Mouse (Mus musculus) stomach, embryonic 14.5 days (tissue): ENCODE results near the gene Igsf21. TPM values are rescaled to one million over a fixed set of nuclear protein-coding genes. Genes with fewer than 3 reads are reported as not detected.

Source experiments
- ATAC-seq: fragments of 200-750 bp; cut with Nextera tagmentation; 2 replicates; pipeline ENCODE4 v1.8.0; 2017; ENCODE audit warnings: low read depth, moderate TSS enrichment; ENCODE audit not compliant: insufficient number of reproducible peaks, insufficient read depth, low FRiP score
- H3K27ac ChIP-seq: fragments of 300-500 bp; sonication (generic); 2 replicates; pipeline ENCODE4 v1.5.1; 2014; ENCODE audit warnings: mild to moderate bottlenecking, low read length, moderate library complexity, mixed read lengths
- H3K27me3 ChIP-seq: fragments of 300-500 bp; sonication (generic); 2 replicates; pipeline ENCODE4 v1.6.1; 2014; ENCODE audit warnings: low read length, control low read depth, mixed read lengths; ENCODE audit not compliant: control insufficient read depth, insufficient read depth
- H3K36me3 ChIP-seq: fragments of 300-500 bp; sonication (generic); 2 replicates; pipeline ENCODE4 v1.6.1; 2014; ENCODE audit warnings: mild to moderate bottlenecking, control low read depth, low read length, moderate library complexity, mixed read lengths; ENCODE audit not compliant: control insufficient read depth, insufficient read depth
- H3K4me1 ChIP-seq: fragments of 300-500 bp; sonication (generic); 2 replicates; pipeline ENCODE4 v1.6.1; 2014; ENCODE audit warnings: low read length, control low read depth, mixed read lengths; ENCODE audit not compliant: control insufficient read depth, insufficient read depth
- H3K4me2 ChIP-seq: fragments of 300-500 bp; sonication (generic); replicated peaks from 2 replicates; pipeline ENCODE4 v1.6.1; 2014; ENCODE audit warnings: low read depth, low read length, control low read depth
- H3K4me3 ChIP-seq: fragments of 300-500 bp; sonication (generic); 2 replicates; pipeline ENCODE4 v1.5.1; 2014; ENCODE audit warnings: low read depth, low read length, control low read depth
- H3K9ac ChIP-seq: fragments of 300-500 bp; sonication (generic); replicated peaks from 2 replicates; pipeline ENCODE4 v1.6.1; 2014; ENCODE audit warnings: low read depth, mild to moderate bottlenecking, control low read depth, low read length, moderate library complexity, mixed read lengths
- H3K9me3 ChIP-seq: fragments of 300-500 bp; sonication (generic); 2 replicates; pipeline ENCODE4 v1.6.1; 2016; ENCODE audit warnings: low read depth, low read length, control low read depth; ENCODE audit not compliant: control insufficient read depth
- WGBS: fragments of 180-500 bp; shearing (Covaris S2); extraction: QIAGEN DNeasy Blood & Tissue Kit; methylation state at CpG from one replicate; pipeline ENCODE4 v1.1.7; 2014; 5-methylcytosine and 5-hydroxymethylcytosine counted together
- polyA plus RNA-seq: library from polyadenylated mRNA; unstranded; fragments of >200 nt; fragmentation: Nextera tagmentation; extraction: Ambion mirVana; gene quantifications from 2 replicates; pipeline ENCODE4 v1.2.1, GENCODE M21; 2014

The Igsf21 gene
- polyA plus RNA-seq, 1 experiment from 2014 or later, result 1.2 TPM

DNA sequence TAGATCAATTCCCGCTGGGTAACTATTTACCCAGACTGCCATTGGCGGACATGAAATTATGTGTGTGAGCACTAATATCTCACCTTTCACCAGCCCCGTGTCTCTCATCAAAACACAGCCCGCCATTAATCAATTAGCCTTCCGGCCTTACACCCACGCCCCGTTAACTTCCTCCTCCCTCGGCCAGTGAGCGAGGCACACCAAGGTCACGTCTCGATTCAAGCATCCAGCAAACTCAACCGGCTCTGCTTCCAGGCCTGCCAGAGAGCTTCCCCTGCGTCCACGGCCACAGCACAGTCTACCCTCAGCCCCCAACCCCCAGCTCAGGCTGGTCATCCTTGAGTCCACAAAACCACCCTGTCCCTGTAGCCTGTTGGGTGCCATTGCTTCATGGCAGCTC lies 32.2 kb downstream of the Igsf21 start:
- H3K27me3 ChIP-seq, result no peaks in the 10 kb centered on the region
- no peak for ATAC-seq
- H3K9ac ChIP-seq, result no peak overlapping the region
- H3K4me1 ChIP-seq, result 0 out of 2 replicates have a peak, but pooled peaks cover 3% of the 10 kb centered on the region
- WGBS, result 13% methylated on average over 14 of the region's 14 CpGs
- no peaks in the 10 kb centered on the region for H3K9me3 ChIP-seq
- H3K27ac ChIP-seq, result no peak overlapping the region
- no peaks in the 10 kb centered on the region for H3K36me3 ChIP-seq
- H3K4me2 ChIP-seq, result no peak overlapping the region
- H3K4me3 ChIP-seq, result no peak overlapping the region

DNA sequence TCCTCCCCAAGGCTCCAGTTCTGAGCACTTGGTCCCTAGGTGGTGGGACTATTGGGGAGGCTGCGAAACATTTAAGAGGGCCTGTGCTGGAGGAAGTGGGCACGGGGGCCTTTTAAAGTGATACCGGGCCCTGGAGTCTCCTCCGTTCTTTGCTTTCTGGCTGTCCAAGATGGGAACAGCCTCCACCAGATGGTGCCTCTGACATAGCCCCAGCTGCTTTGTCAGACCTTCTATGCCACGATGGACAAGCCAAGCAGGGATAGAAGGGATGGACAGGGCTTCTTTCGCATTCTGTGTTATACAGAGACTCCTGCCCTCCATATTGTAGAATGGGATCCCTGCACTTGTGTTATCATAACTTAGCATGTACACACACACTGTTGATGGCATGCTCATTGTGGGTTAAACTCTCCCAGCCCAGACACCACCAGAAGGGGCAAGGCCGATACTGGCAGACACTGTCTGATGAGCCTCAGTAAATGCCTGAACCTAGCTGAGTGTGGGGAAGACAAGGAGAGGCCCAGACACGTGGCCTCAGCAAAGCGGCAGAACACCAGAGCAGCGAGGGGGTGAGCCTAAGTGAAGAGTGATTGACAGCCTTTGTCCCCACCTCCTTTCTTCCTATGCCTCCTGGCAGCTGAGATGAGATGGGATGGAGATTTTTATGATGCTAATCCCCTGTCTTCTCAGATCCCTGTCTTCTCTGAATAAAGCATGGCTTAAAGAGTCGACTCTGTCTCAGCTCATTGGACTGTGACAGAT lies 36.3 kb downstream of the Igsf21 start:
- no peaks in the 10 kb centered on the region for H3K27me3 ChIP-seq
- no peak overlapping the region for H3K9ac ChIP-seq
- no peak overlapping the region for H3K4me2 ChIP-seq

DNA sequence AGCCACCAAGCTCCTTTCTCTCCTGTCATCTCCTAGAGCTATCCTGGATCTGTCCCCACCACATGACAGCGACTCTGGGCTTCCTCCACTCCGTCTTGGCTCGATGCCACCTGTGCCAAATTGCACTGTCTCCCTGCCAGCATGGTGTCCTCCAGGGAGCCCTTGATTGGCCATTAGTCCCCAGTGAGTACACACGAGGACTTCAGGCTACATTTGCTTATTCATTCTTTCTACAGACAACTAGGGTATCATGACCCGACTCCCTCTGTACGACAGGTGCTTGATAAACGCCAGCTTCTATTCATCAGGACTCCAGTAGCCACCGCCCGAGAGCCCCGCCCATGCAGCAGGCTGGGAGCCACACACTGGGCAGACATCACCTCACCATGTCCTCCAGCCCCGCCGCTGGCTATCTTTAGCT lies 40.8 kb downstream of the Igsf21 start:
- no peak for ATAC-seq
- Histone ChIP-seq H3K27ac (no peak overlapping the region), H3K36me3 (no peaks in the 10 kb centered on the region), H3K9me3 (no peaks in the 10 kb centered on the region), H3K4me3 (no peak overlapping the region), H3K4me1 (no peaks in the 10 kb centered on the region), H3K27me3 (no peaks in the 10 kb centered on the region), H3K4me2 (no peak overlapping the region), H3K9ac (no peak overlapping the region)
- WGBS, result 49% methylated on average over 12 of the region's 12 CpGs

More for the DNA sequence above, 36.3 kb downstream of the Igsf21 start:
- no peak overlapping the region for H3K4me3 ChIP-seq
- 75% methylated on average over 11 of the region's 11 CpGs for WGBS
- no peaks in the 10 kb centered on the region for H3K9me3 ChIP-seq
- no peak overlapping the region for H3K27ac ChIP-seq
- no peak for ATAC-seq
- H3K36me3 ChIP-seq, result no peaks in the 10 kb centered on the region
- H3K4me1 ChIP-seq, result no peaks in the 10 kb centered on the region

DNA sequence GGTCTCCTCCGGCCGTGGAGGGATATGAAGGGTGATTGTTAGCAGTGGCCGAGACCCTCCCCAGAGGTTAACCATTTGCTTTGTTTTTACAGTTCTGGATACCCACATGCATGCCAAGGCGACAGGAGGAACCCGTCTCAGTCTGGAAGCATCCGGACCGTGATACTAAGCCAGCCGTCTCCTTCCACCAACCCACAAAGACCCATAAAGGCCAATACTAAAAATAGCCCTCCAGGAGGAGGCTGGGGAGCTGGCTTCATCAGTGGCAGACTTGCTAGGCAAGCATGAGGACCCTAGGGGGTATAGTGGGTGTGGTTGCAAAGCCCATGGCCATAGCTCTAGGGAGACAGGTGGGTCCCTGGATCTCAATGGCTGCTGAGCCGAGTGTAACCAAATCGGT lies 41.8 kb downstream of the Igsf21 start:
- WGBS, result 75% methylated on average over 10 of the region's 10 CpGs
- Histone ChIP-seq H3K9ac (no peak overlapping the region), H3K4me1 (no peaks in the 10 kb centered on the region), H3K4me3 (no peak overlapping the region), H3K27me3 (no peaks in the 10 kb centered on the region), H3K9me3 (no peaks in the 10 kb centered on the region), H3K36me3 (no peaks in the 10 kb centered on the region), H3K4me2 (no peak overlapping the region), H3K27ac (no peak overlapping the region)
- ATAC-seq, result no peak

DNA sequence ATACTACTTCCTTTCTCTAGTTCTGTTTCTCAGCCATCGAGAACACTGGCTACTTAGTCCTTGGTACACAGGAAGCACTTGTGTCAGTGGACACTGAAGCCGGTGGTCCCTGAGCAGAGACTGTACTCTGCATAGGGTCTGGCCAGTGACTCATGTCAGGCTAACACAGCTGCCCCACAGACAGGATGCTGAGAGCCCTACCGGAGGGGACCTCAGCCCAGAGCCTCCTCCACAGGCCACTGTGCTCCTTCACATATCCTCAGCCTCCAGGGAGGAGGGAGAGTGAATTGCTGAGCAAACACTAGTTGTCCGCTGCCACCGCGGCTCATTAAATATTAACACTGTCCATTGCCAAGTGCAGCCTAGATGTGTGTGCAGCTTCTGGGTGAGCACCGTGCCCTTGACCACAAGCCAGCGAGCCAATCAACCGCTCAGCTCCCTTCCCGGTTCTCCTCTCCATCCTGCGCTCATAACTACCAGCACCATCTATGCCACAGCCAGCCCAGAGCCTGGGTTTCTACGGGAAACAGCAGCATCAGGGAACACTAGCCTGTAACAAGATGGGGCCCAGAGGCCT lies 42.8 kb downstream of the Igsf21 start:
- Histone ChIP-seq H3K4me1 (no peaks in the 10 kb centered on the region), H3K27me3 (no peaks in the 10 kb centered on the region), H3K9me3 (no peaks in the 10 kb centered on the region), H3K4me3 (no peak overlapping the region), H3K27ac (no peak overlapping the region), H3K9ac (no peak overlapping the region), H3K36me3 (no peaks in the 10 kb centered on the region), H3K4me2 (no peak overlapping the region)
- WGBS, result 68% methylated on average over 12 of the region's 12 CpGs
- no peak for ATAC-seq

DNA sequence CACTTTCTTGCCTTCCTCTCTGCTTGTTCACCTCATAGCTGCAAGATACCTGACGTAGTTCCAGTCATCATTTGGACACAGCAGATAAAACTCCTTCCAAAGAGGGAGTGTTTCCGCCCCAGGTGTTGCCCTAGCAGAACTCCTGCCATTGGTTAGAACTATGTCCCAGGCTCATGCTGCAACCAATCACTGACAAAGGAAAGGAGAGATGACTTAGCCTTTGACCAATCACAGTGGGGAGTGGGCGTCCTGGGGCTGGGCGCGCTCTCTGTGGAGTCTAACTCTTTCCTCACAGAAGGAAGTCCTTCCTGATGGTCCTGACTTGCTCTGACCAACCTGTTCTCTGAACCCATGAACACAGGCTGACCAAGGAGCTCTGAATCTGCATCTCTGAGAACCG lies 44.4 kb downstream of the Igsf21 start:
- Histone ChIP-seq H3K4me3 (no peak overlapping the region), H3K36me3 (no peaks in the 10 kb centered on the region), H3K27me3 (no peaks in the 10 kb centered on the region), H3K27ac (no peak overlapping the region), H3K4me2 (no peak overlapping the region), H3K9me3 (no peaks in the 10 kb centered on the region), H3K4me1 (no peaks in the 10 kb centered on the region), H3K9ac (no peak overlapping the region)
- no peak for ATAC-seq
- WGBS, result 33% methylated on average over 6 of the region's 6 CpGs

DNA sequence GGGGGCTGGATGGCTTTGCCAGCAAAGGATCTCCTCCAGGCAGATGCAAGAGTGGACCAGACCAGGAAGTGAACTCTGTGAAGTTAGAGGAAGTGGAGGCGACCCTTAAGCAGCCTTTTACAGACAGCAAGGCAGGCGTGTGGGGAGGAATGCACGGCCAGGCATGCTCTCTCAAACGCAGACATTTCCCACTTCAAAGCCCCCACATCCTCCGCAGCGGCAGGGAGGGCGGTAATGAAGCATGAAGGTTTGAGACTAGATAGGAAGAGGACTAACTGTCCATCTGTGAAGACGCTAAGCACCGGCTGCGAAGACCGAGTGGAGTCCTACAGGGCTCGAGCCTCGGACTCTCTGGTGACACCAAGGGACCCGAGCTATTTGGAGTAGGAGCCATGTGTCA lies 46.3 kb downstream of the Igsf21 start:
- WGBS, result 67% methylated on average over 14 of the region's 14 CpGs
- ATAC-seq, result no peak

DNA sequence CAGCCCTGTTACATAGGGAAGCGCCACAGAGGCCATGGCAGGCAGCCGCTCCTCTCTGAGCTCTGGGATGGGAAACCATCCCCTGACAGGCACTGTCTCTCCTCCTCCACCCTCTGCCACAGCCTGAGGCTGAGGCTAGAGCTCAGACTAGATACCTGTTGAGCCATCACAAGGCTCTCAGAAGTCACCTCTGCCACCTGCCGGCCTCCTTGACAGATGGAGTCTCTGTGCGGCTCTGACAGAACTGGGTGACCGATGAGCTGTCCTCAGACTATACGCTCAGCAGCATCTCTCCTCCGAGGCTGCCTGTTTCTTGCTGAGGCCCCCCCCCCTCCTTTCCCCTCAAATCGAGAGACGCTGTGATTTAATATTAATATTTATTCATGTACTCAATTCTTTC lies 49.9 kb downstream of the Igsf21 start:
- H3K9me3 ChIP-seq, result no peaks in the 10 kb centered on the region
- no peak overlapping the region for H3K27ac ChIP-seq
- H3K27me3 ChIP-seq, result no peaks in the 10 kb centered on the region
- H3K4me1 ChIP-seq, result no peaks in the 10 kb centered on the region
- WGBS, result 45% methylated on average over 9 of the region's 9 CpGs
- no peak overlapping the region for H3K4me2 ChIP-seq
- no peak overlapping the region for H3K4me3 ChIP-seq
- H3K36me3 ChIP-seq, result no peaks in the 10 kb centered on the region
- H3K9ac ChIP-seq, result no peak overlapping the region
- no peak for ATAC-seq

More for the DNA sequence above, 46.3 kb downstream of the Igsf21 start:
- H3K9ac ChIP-seq, result no peak overlapping the region
- H3K27me3 ChIP-seq, result no peaks in the 10 kb centered on the region
- H3K4me2 ChIP-seq, result no peak overlapping the region
- no peak overlapping the region for H3K4me3 ChIP-seq
- no peaks in the 10 kb centered on the region for H3K9me3 ChIP-seq
- H3K27ac ChIP-seq, result no peak overlapping the region
- no peaks in the 10 kb centered on the region for H3K4me1 ChIP-seq
- H3K36me3 ChIP-seq, result no peaks in the 10 kb centered on the region
